Mouse (Mus musculus) midbrain, postnatal 0 days (tissue): ENCODE measurements around the gene Nrxn3. TPM values are rescaled to one million over a fixed set of nuclear protein-coding genes. Genes with fewer than 3 reads are reported as not detected.

Experiments
- ATAC-seq: fragments of 200-750 bp; cut with Nextera tagmentation; 2 replicates; pipeline ENCODE4 v1.8.0; 2017; ENCODE audit warnings: moderate number of reproducible peaks, mild to moderate bottlenecking, moderate TSS enrichment, moderate library complexity; ENCODE audit not compliant: low FRiP score
- DNase-seq: peaks from one replicate; pipeline ENCODE4 v3.0.0-alpha.2; 2015; ENCODE audit warnings: low spot score
- H3K27ac ChIP-seq: fragments of 300-500 bp; sonication (generic); 2 replicates; pipeline ENCODE4 v1.5.1; 2014; ENCODE audit warnings: low read depth, mild to moderate bottlenecking, low read length, mixed read lengths
- H3K27me3 ChIP-seq: fragments of 300-500 bp; sonication (generic); 2 replicates; pipeline ENCODE4 v1.6.1; 2014; ENCODE audit warnings: low read length, control low read depth, mixed read lengths; ENCODE audit not compliant: insufficient read depth
- H3K36me3 ChIP-seq: fragments of 300-500 bp; sonication (generic); 2 replicates; pipeline ENCODE4 v1.6.1; 2014; ENCODE audit warnings: low read length, control low read depth, mixed read lengths; ENCODE audit not compliant: insufficient read depth
- H3K4me1 ChIP-seq: fragments of 300-500 bp; sonication (generic); 2 replicates; pipeline ENCODE4 v1.6.1; 2014; ENCODE audit warnings: mild to moderate bottlenecking, control low read depth, antibody characterized with exemption, low read length, mixed read lengths; ENCODE audit not compliant: insufficient read depth
- H3K4me2 ChIP-seq: fragments of 300-500 bp; sonication (generic); 2 replicates; pipeline ENCODE4 v1.6.1; 2014; ENCODE audit warnings: low read depth, mild to moderate bottlenecking, low read length, mixed read lengths; ENCODE audit not compliant: poor library complexity, severe bottlenecking
- H3K4me3 ChIP-seq: fragments of 300-500 bp; sonication (generic); 2 replicates; pipeline ENCODE4 v1.5.1; 2014; ENCODE audit warnings: low read depth, mild to moderate bottlenecking, low read length, moderate library complexity
- H3K9ac ChIP-seq: fragments of 300-500 bp; sonication (generic); replicated peaks from 2 replicates; pipeline ENCODE4 v1.6.1; 2014; ENCODE audit warnings: mild to moderate bottlenecking, low read length, moderate library complexity, mixed read lengths; ENCODE audit not compliant: poor library complexity, severe bottlenecking
- H3K9me3 ChIP-seq: fragments of 300-500 bp; sonication (generic); 2 replicates; pipeline ENCODE4 v1.6.1; 2016; ENCODE audit warnings: low read length, control low read depth
- CTCF ChIP-seq: IDR thresholded peaks from 2 replicates; pipeline ENCODE4 v1.5.1; 2016; ENCODE audit warnings: antibody characterized with exemption, mild to moderate bottlenecking
- WGBS: fragments of 180-500 bp; shearing (Covaris S2); extraction: QIAGEN DNeasy Blood & Tissue Kit; methylation state at CpG from one replicate; pipeline ENCODE4 v1.1.7; 2014; 5-methylcytosine and 5-hydroxymethylcytosine counted together
- polyA plus RNA-seq: library from polyadenylated mRNA; unstranded; fragments of >200 nt; fragmentation: Nextera tagmentation; extraction: Ambion mirVana; gene quantifications from 2 replicates; pipeline ENCODE4 v1.2.1, GENCODE M21; 2015
- total RNA-seq: library from RNA; depleted of rRNA; stranded (reverse); fragments of >200 nt; gene quantifications from 2 replicates; pipeline ENCODE4 v1.2.3, GENCODE M21; 2014

The Nrxn3 gene
- total and polyA plus RNA-seq, 2 experiments from 2014 or later = 80.8 to 88.2 TPM

DNA sequence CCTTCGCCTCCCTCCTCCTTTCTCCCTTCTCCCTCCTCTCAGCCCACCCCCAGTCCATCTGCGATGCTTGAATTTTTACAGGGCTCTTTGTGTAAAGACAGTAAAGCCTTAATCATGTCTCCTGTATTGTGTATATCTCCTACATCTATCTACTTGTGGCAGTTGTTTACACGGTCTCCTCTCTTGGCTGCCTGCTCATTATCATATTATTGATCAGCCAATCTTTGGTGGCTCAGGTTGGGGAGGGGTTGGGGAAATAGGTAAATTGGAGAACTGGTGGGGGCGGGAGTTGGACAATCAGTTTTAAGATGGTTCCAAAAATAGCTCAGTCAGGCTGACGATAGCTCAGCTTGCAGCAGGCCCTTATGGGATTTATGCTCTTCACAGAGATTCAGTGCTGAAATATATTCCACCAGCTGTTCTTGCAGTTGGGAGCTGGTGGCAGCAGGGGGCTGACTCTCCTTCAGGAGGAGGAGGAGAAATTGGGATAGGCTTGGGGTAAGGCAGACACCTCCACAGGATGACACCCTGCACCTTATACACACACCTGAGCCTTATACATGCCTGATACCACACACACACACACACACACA is 654.5 kb downstream of the Nrxn3 start:
- Histone ChIP-seq H3K27me3 (no peaks in the 10 kb centered on the region), H3K36me3 (no peaks in the 10 kb centered on the region), H3K4me3 (no peak overlapping the region), H3K9me3 (no peaks in the 10 kb centered on the region), H3K27ac (no peak overlapping the region), H3K4me1 (0 out of 2 replicates have a peak, but pooled peaks cover 6% of the 10 kb centered on the region), H3K4me2 (no peak overlapping the region), H3K9ac (no peak overlapping the region)
- ATAC-seq (peak; percentile 66), DNase-seq (peak; percentile 49)
- WGBS = 39% methylated on average over 5 of the region's 5 CpGs
- peak; percentile 49 for TF ChIP-seq CTCF

DNA sequence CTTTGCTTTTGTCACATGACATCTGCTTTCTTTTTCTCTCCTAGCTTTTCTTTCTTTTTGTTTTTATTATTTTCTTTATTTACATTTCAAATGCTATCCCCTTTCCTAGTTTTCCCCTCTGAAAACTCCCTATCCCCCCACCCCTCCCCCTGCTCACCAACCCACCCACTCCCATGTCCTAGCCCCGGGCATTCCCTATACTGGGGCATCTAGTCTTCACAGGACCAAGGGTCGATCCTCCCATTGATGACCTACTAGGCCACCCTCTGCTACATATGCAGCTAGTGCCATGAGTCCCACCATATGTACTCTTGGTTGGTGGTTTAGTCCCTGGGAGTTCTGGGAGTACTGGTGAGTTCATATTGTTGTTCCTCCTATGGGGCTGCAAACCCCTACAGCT is 655.0 kb downstream of the Nrxn3 start:
- TF ChIP-seq CTCF = no peak
- no peak overlapping the region for H3K27ac ChIP-seq
- WGBS = 87% methylated on average over 2 of the region's 2 CpGs

DNA sequence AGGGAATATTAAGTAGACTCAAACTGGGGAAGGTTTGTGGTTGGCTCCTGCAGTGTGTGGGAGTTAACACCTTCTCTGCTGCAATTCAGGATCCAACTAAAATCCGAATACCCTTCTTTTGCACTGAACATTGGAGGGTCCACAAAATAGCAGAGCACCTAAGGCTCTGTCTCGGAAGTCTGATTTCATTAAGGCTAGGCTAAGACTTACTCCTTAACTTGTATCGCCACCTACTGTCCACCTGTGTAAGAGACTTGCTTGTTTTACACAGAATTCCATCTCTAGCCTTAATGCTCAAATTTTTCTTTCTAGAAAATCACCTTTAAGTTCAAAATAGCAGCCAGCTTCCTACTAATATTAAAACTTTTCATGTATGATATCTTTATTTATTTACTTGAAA is 660.6 kb downstream of the Nrxn3 start:
- H3K4me3 ChIP-seq = no peak overlapping the region
- no peak overlapping the region for H3K27ac ChIP-seq
- 13% methylated on average over 3 of the region's 3 CpGs for WGBS
- H3K9ac ChIP-seq = no peak overlapping the region
- no peaks in the 10 kb centered on the region for H3K4me1 ChIP-seq
- H3K9me3 ChIP-seq = no peaks in the 10 kb centered on the region
- ATAC-seq = peak; percentile 84; the same call in 1 of the 2 replicates
- no peaks in the 10 kb centered on the region for H3K36me3 ChIP-seq
- peak; percentile 86 for DNase-seq
- peak; percentile 83 for TF ChIP-seq CTCF
- H3K27me3 ChIP-seq = no peaks in the 10 kb centered on the region
- no peak overlapping the region for H3K4me2 ChIP-seq

More for the DNA sequence above, 655.0 kb downstream of the Nrxn3 start:
- ATAC-seq (no peak), DNase-seq (no peak)
- Histone ChIP-seq H3K4me3 (no peak overlapping the region), H3K9ac (no peak overlapping the region), H3K4me2 (no peak overlapping the region), H3K27me3 (no peaks in the 10 kb centered on the region), H3K9me3 (no peaks in the 10 kb centered on the region), H3K36me3 (no peaks in the 10 kb centered on the region), H3K4me1 (0 out of 2 replicates have a peak, but pooled peaks cover 6% of the 10 kb centered on the region)

DNA sequence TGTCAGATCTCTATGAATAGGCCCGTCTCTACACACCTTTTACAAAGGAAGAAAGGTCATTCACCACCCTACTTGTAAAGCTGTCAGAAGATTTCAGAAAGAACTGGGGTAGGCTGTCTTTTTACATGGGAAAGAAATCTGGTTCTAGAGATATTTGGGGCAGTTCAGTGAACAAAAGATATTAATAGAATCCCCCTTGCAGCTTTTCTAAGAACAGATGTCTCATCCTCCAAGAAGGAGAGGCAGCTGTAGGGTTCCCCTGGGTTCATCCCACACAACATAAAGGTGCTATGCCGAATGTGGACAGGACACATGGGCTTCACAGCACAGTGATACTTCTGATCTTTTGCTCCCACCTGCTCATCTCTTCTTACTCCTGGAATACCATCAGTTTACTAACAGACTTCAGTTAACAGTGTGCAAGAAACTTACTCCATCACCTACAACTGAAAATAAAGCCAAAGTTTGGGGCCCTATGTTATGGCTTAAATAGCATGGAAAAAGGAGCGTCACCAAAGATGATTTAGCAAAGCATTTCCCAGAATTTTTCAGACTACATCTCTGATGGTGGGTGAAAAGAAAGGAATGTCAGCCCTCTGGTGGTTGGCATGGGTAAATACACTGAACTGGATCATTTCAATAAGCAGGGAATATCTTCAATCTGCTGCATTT is 672.6 kb downstream of the Nrxn3 start:
- DNase-seq = peak; percentile 46
- no peaks in the 10 kb centered on the region for H3K36me3 ChIP-seq
- no peak overlapping the region for H3K4me3 ChIP-seq
- no peak overlapping the region for H3K9ac ChIP-seq
- no peak overlapping the region for H3K27ac ChIP-seq
- TF ChIP-seq CTCF = peak; percentile 93
- H3K4me1 ChIP-seq = no peaks in the 10 kb centered on the region
- H3K27me3 ChIP-seq = no peaks in the 10 kb centered on the region
- ATAC-seq = no peak
- WGBS = 46% methylated on average over 3 of the region's 3 CpGs
- no peaks in the 10 kb centered on the region for H3K9me3 ChIP-seq
- H3K4me2 ChIP-seq = no peak overlapping the region

DNA sequence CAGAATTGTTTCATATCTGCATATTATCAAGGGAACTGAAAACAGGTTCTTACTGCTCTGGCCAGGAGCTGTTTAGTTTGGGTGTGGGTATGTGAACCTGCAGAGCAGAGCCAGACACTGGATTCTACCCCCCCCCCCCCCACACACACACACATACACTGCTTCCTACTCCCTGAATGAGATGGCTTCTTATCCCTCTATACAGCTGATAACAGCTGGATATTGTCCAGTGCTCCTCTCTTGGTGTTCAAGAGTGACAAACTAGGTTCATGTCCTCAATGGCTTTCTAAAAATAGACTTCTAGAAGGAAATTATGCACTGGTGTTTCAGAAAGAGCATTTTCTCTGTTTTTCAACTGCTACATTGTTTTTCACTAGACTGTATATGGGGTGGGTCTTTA is 713.8 kb downstream of the Nrxn3 start:
- no peak overlapping the region for H3K4me3 ChIP-seq
- H3K4me2 ChIP-seq = no peak overlapping the region
- no peaks in the 10 kb centered on the region for H3K9me3 ChIP-seq
- H3K36me3 ChIP-seq = no peaks in the 10 kb centered on the region
- H3K27ac ChIP-seq = no peak overlapping the region
- ATAC-seq (no peak), DNase-seq (no peak)
- no peak overlapping the region for H3K9ac ChIP-seq
- TF ChIP-seq CTCF = no peak
- no peaks in the 10 kb centered on the region for H3K27me3 ChIP-seq
- H3K4me1 ChIP-seq = no peaks in the 10 kb centered on the region

- TF ChIP-seq CTCF = no peak
- Histone ChIP-seq H3K4me1 (no peaks in the 10 kb centered on the region), H3K27me3 (no peaks in the 10 kb centered on the region), H3K4me3 (no peak overlapping the region), H3K4me2 (no peak overlapping the region), H3K9me3 (no peaks in the 10 kb centered on the region), H3K9ac (no peak overlapping the region), H3K36me3 (no peaks in the 10 kb centered on the region), H3K27ac (no peak overlapping the region)
- ATAC-seq = no peak
- no peak for DNase-seq
- 22% methylated on average over 2 of the region's 2 CpGs for WGBS
Observed at GRCm38 (mm10) chr12:89442323-89443038, 719.8 kb downstream of the Nrxn3 start.
